Mouse (Mus musculus) erythroblast, embryonic 14.5 days (primary cell): ENCODE results near the gene Pcsk1.

Source experiments
- GATA1 ChIP-seq: IDR thresholded peaks from 2 replicates; pipeline ENCODE4 v1.6.1; 2012; ENCODE audit warnings: low read length, inconsistent platforms, mixed read lengths
- TAL1 ChIP-seq: IDR thresholded peaks from 3 replicates; pipeline ENCODE4 v1.6.1; 2012; ENCODE audit warnings: low read length, inconsistent platforms, mixed read lengths

GRCm38 (mm10) chr13:75063947-75064346 lies 25.7 kb upstream of the Pcsk1 start:
- TF ChIP-seq TAL1, result no peak
- TF ChIP-seq GATA1, result no peak
